In the genomic region with DNA sequence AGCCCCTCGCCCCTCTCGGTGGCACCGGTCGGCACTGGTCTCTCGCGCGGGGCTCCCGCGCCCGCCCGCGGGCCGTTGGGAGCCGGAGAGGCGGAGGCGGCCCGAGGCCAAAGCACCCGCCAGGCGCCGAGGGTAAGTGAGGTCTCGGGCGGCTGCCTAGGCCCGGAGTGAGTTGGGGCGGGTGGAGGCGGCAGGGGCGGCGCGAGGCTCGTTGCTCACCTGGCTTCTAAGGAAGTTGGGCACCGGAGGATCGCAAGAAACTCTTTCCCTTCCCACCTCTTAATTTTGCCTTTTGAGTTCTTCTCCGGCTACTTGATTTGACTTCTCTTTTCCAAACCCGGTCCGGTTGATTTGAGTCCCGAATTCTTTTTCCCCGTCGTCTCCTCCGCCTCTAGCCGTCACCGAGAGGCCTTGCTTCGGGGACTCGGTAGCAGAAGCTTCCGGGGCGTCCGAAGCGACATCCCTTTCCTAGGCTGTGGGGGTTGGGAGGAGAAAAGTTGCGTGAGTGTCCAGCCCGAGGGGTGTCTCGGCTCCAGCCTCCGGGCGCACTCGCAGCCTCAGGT, we compare ENCODE assay signal across 8 mouse cellular contexts. TPM values are rescaled to one million over a fixed set of nuclear protein-coding genes. Genes with fewer than 3 reads are reported as not detected.
DNase-seq lines count a peak whose midpoint lies in the region; ATAC-seq and TF ChIP-seq lines count a peak whose summit lies in the region.

No protein-coding gene starts in this region.

- peak overlapping the region; percentile 80 for H3K4me2 ChIP-seq in intestine, postnatal 0 days (replicated peaks; ENCODE audit: low read depth)
- peak overlapping the region; percentile 76 for H3K4me2 ChIP-seq in liver, embryonic 12.5 days

- peaks cover 7% of the 10 kb centered on the region; the same call in 1 of the 2 replicates for H3K36me3 ChIP-seq in intestine, postnatal 0 days (ENCODE audit: control insufficient read depth, insufficient read depth)
- peaks cover 23% of the 10 kb centered on the region for H3K36me3 ChIP-seq in liver, embryonic 12.5 days
- peaks cover 3% of the 10 kb centered on the region; the same call in 1 of the 2 replicates for H3K36me3 ChIP-seq in testis, adult 2 months (ENCODE audit: control insufficient read depth, insufficient read depth, low read length)

- peak; percentile 33 for ATAC-seq in intestine, postnatal 0 days
- peak; percentile 41 for ATAC-seq in liver, embryonic 12.5 days

- H3K4me1 ChIP-seq in cortical plate, adult 2 months (ENCODE audit: control insufficient read depth, insufficient read depth, low read length) = no peaks in the 10 kb centered on the region; the same call in 1 of the 2 replicates
- H3K4me1 ChIP-seq in intestine, postnatal 0 days (replicated peaks; ENCODE audit: control insufficient read depth, insufficient read depth, low read length) = 0 out of 2 replicates have a peak, but pooled peaks cover 10% of the 10 kb centered on the region
- peaks cover 58% of the 10 kb centered on the region for H3K4me1 ChIP-seq in liver, embryonic 12.5 days
- H3K4me1 ChIP-seq in testis, adult 2 months (ENCODE audit: control insufficient read depth, insufficient read depth, low read length) = no peaks in the 10 kb centered on the region; the same call in 1 of the 2 replicates

- peak; percentile 33 to 39 for DNase-seq in urinary bladder, adult 18-20 months (ENCODE audit: low spot score in 2 of 2)
- DNase-seq in urinary bladder, postnatal 10 days (ENCODE audit: low spot score) = no peak
- DNase-seq in gastrocnemius, postnatal 25 days = peak; percentile 52
- DNase-seq in natural killer cell, adult 2 months (ENCODE audit: low spot score in 2 of 2) = peak; percentile 27 to 30

- H3K9me3 ChIP-seq in intestine, postnatal 0 days (ENCODE audit: control insufficient read depth) = no peaks in the 10 kb centered on the region
- no peaks in the 10 kb centered on the region for H3K9me3 ChIP-seq in liver, embryonic 12.5 days (replicated peaks)

- no peaks in the 10 kb centered on the region for H3K27me3 ChIP-seq in intestine, postnatal 0 days (replicated peaks; ENCODE audit: control insufficient read depth, insufficient read depth, low read length)
- H3K27me3 ChIP-seq in liver, embryonic 12.5 days (replicated peaks) = no peaks in the 10 kb centered on the region
- H3K27me3 ChIP-seq in testis, adult 2 months (ENCODE audit: control insufficient read depth, insufficient read depth, low read length) = no peaks in the 10 kb centered on the region

- H3K4me3 ChIP-seq in cortical plate, adult 2 months (ENCODE audit: insufficient read depth, low read length) = peak overlapping the region; percentile 74
- H3K4me3 ChIP-seq in intestine, postnatal 0 days (ENCODE audit: low read depth, low read length) = peak overlapping the region; percentile 99
- peak overlapping the region; percentile 99 for H3K4me3 ChIP-seq in liver, embryonic 12.5 days
- peak overlapping the region; percentile 99 for H3K4me3 ChIP-seq in testis, adult 2 months (ENCODE audit: control insufficient read depth, low read depth, low read length)

- H3K27ac ChIP-seq in cortical plate, adult 2 months (ENCODE audit: insufficient read depth, low read length) = peak overlapping the region; percentile 63; the same call in 1 of the 2 replicates
- H3K27ac ChIP-seq in intestine, postnatal 0 days (ENCODE audit: low read depth, low read length) = peak overlapping the region; percentile 97
- peak overlapping the region; percentile 98 for H3K27ac ChIP-seq in liver, embryonic 12.5 days
- peak overlapping the region; percentile 99 for H3K27ac ChIP-seq in testis, adult 2 months (ENCODE audit: control insufficient read depth, insufficient read depth, low read depth, low read length)

- under 1% methylated on average over 46 of the region's 52 CpGs for WGBS in intestine, postnatal 0 days
- 2% methylated on average over 52 of the region's 52 CpGs for WGBS in liver, embryonic 12.5 days (ENCODE audit: insufficient replicate concordance)

- TF ChIP-seq CTCF in cortical plate, adult 2 months (IDR thresholded peaks at IDR 0.05; ENCODE audit: extremely low read depth, insufficient read depth, low read length) = no peak
- no peak for TF ChIP-seq CTCF in intestine, postnatal 0 days (IDR thresholded peaks at IDR 0.05; ENCODE audit: low read depth)
- no peak for TF ChIP-seq CTCF in testis, adult 2 months (IDR thresholded peaks at IDR 0.05; ENCODE audit: control insufficient read depth, insufficient read depth, insufficient replicate concordance, low read depth, low read length)

- no peak for TF ChIP-seq POLR2A in cortical plate, adult 2 months (IDR thresholded peaks at IDR 0.05; ENCODE audit: extremely low read depth, insufficient read depth, low read length)
- TF ChIP-seq POLR2A in testis, adult 2 months (IDR thresholded peaks at IDR 0.05; ENCODE audit: control insufficient read depth, low read depth, low read length) = no peak

- H3K9ac ChIP-seq in intestine, postnatal 0 days (ENCODE audit: low read depth, low read length) = peak overlapping the region; percentile 98
- peak overlapping the region; percentile 100 for H3K9ac ChIP-seq in liver, embryonic 12.5 days

RNA-seq across cellular contexts. Expression of gene Wapl, which starts 0.6 kb away (rescaled TPM):
- 16.0 and 16.3 TPM in 2 replicates for polyA plus RNA-seq in cortical plate, adult 2 months (2012; rRNA removed)
- 10 to 100 TPM; 31.4 to 32.3 TPM for total RNA-seq in gastrocnemius, postnatal 25 days (2021)
- polyA plus RNA-seq in intestine, postnatal 0 days (2015; fragmentation: Nextera tagmentation; extraction: Ambion mirVana) = 18.2 and 20.2 TPM in 2 replicates
- 43.8 and 46.4 TPM in 2 replicates for polyA plus RNA-seq in liver, embryonic 12.5 days (2016; fragmentation: Nextera tagmentation; extraction: Ambion mirVana)
- 22.5 and 35.3 TPM in 2 replicates for polyA plus RNA-seq in testis, adult 2 months (2012; rRNA removed)
